Mouse (Mus musculus): ENCODE results near the gene Gm10318. TPM values are rescaled to one million over a fixed set of nuclear protein-coding genes. Genes with fewer than 3 reads are reported as not detected.

The Gm10318 gene
- total RNA-seq, 1 experiment = not detected

DNA sequence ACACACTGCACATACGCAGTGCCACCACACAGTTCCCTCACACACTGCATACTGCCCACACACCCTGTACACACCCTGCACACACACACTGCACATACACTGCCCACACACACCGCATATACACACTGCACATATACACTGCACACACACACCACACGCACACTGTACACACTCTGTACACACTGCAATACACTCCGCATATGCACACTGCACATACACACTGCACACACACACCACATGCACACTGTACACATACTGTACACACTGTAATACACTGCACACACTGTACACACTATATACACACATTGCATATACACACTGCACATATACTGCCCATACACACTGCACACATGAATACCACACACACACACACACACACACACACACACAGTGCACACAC lies 34.1 kb upstream of the Gm10318 start:
- Histone ChIP-seq H3K27ac (ENCODE audit: insufficient read depth, low read depth, low read length, poor library complexity, severe bottlenecking) (no peak overlapping the region), H3K9me3 (ENCODE audit: control insufficient read depth, insufficient read depth, low read depth, low read length) (no peaks in the 10 kb centered on the region), H3K4me1 (ENCODE audit: control insufficient read depth in 2 of 2, insufficient read depth in 2 of 2, low read length in 2 of 2, poor library complexity in 1 of 2) (no peaks in the 10 kb centered on the region), H3K4me3 (ENCODE audit: insufficient read depth in 1 of 2, low read depth in 1 of 2, low read length in 2 of 2, poor library complexity in 1 of 2, severe bottlenecking in 1 of 2) (no peak overlapping the region), H3K9ac (ENCODE audit: insufficient read depth, low read depth, low read length, poor library complexity, severe bottlenecking) (no peak overlapping the region), H3K36me3 (ENCODE audit: control insufficient read depth, insufficient read depth, low read length, poor library complexity, severe bottlenecking) (no peaks in the 10 kb centered on the region)
- no peak for DNase-seq (ENCODE audit: low read depth, low spot score)
- in situ Hi-C loops (cut with MboI; ENCODE audit: low sequenced_read_pairs in 2 of 2, unreplicated experiment in 2 of 2) = no loop called here
- TF ChIP-seq ZNF384 (IDR thresholded peaks at IDR 0.05; ENCODE audit: low read depth, low read length) = no peak
- TF ChIP-seq CHD2 (IDR thresholded peaks at IDR 0.05; ENCODE audit: low read depth, low read length) = no peak
- TF ChIP-seq HCFC1 (IDR thresholded peaks at IDR 0.05; ENCODE audit: borderline replicate concordance, insufficient read depth, low read length) = no peak
- no peak for TF ChIP-seq MAFK (IDR thresholded peaks at IDR 0.05; ENCODE audit: insufficient read depth, low read depth, low read length)
- no peak for TF ChIP-seq ZC3H11A (IDR thresholded peaks at IDR 0.05; ENCODE audit: borderline replicate concordance, low read depth, low read length)

DNA sequence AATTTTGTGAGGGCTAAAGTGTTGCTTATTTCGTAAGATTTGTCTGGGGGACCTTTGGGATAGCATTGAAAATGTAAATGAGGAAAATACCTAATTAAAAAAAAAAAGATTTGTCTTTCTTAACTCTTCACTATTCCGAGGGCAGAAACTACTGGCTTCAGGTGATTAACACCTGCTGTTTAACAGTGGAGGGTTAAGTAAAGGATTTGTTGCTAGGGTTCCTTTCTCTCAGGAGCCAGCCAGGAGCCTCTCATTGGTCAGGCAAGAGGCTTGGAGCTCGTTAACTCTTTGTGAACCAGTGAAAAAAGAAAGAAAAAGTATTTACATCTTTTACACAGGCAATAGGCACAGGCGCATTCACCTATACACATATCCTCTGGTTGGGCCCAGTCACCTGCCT lies 33.5 kb upstream of the Gm10318 start:
- no peak overlapping the region for H3K4me3 ChIP-seq (ENCODE audit: insufficient read depth in 1 of 2, low read depth in 1 of 2, low read length in 2 of 2, poor library complexity in 1 of 2, severe bottlenecking in 1 of 2)
- TF ChIP-seq HCFC1 (IDR thresholded peaks at IDR 0.05; ENCODE audit: borderline replicate concordance, insufficient read depth, low read length) = no peak
- no peak for TF ChIP-seq ZNF384 (IDR thresholded peaks at IDR 0.05; ENCODE audit: low read depth, low read length)
- no peak for TF ChIP-seq MAFK (IDR thresholded peaks at IDR 0.05; ENCODE audit: insufficient read depth, low read depth, low read length)
- TF ChIP-seq ZC3H11A (IDR thresholded peaks at IDR 0.05; ENCODE audit: borderline replicate concordance, low read depth, low read length) = no peak
- TF ChIP-seq CHD2 (IDR thresholded peaks at IDR 0.05; ENCODE audit: low read depth, low read length) = no peak
- in situ Hi-C loops (cut with MboI; ENCODE audit: low sequenced_read_pairs in 2 of 2, unreplicated experiment in 2 of 2) = no loop called here
- no peaks in the 10 kb centered on the region for H3K4me1 ChIP-seq (ENCODE audit: control insufficient read depth in 2 of 2, insufficient read depth in 2 of 2, low read length in 2 of 2, poor library complexity in 1 of 2)
- H3K9me3 ChIP-seq (ENCODE audit: control insufficient read depth, insufficient read depth, low read depth, low read length) = no peaks in the 10 kb centered on the region
- DNase-seq (ENCODE audit: low read depth, low spot score) = no peak
- H3K27ac ChIP-seq (ENCODE audit: insufficient read depth, low read depth, low read length, poor library complexity, severe bottlenecking) = no peak overlapping the region
- no peak overlapping the region for H3K9ac ChIP-seq (ENCODE audit: insufficient read depth, low read depth, low read length, poor library complexity, severe bottlenecking)
- no peaks in the 10 kb centered on the region for H3K36me3 ChIP-seq (ENCODE audit: control insufficient read depth, insufficient read depth, low read length, poor library complexity, severe bottlenecking)

DNA sequence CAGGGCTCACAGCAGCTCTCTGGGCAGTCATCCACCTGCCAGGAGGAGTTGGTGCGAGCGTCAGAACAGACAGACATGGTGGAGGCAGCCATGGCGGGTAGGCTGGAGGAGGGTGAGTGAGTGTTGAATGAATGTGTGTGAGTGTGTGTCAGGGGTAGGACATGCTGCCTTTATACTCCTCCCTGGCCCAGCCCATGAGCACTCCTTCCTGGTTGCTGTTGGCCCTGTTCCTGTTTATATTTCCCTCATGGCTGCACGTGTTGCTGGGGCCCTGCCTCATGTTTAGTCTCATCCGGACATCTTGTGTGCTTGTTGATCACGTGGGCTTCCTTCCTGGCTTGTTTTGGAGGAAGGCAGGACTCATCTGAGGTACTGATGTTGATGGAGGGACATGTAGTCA lies 25.7 kb upstream of the Gm10318 start, which contains the start of gene Krtap10-4:
Gene Krtap10-4 (minus strand): TSS at position 145 of the 400 bp plus-strand sequence.
- no peaks in the 10 kb centered on the region for H3K4me1 ChIP-seq (ENCODE audit: control insufficient read depth in 2 of 2, insufficient read depth in 2 of 2, low read length in 2 of 2, poor library complexity in 1 of 2)
- in situ Hi-C loops (cut with MboI; ENCODE audit: low sequenced_read_pairs in 2 of 2, unreplicated experiment in 2 of 2) = no loop called here

DNA sequence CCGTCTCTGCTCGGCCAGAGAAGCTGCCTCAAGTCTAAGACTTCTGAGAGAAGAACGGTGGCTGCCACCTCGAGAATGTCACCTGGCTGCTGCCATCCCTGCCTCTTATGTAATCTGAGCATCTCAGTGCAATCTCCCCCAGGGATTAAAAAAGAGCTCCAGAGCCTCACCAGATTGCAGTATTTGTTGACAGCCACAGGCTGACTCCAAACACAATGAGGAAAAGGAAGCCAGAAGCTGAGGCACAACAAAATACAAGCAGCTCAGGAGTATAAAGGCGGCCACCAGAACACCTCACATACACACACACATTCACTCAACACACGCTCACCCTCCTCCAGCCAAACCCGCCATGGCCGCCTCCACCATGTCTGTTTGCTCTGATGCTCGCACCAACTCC lies 17.0 kb upstream of the Gm10318 start, which contains the start of gene Krtap10-10:
Gene Krtap10-10 (plus strand): TSS at position 301 of the 400 bp plus-strand sequence.
- Histone ChIP-seq H3K9me3 (ENCODE audit: control insufficient read depth, insufficient read depth, low read depth, low read length) (no peaks in the 10 kb centered on the region), H3K4me1 (ENCODE audit: control insufficient read depth in 2 of 2, insufficient read depth in 2 of 2, low read length in 2 of 2, poor library complexity in 1 of 2) (no peaks in the 10 kb centered on the region), H3K9ac (ENCODE audit: insufficient read depth, low read depth, low read length, poor library complexity, severe bottlenecking) (0 out of 2 replicates have a peak within 1 kb of the TSS, but pooled peaks have one; percentile 21), H3K4me3 (ENCODE audit: insufficient read depth in 1 of 2, low read depth in 1 of 2, low read length in 2 of 2, poor library complexity in 1 of 2, severe bottlenecking in 1 of 2) (peak within 1 kb of the TSS in 1 of 2 experiments; percentile 25; a peak in 1 of 4 replicates), H3K36me3 (ENCODE audit: control insufficient read depth, insufficient read depth, low read length, poor library complexity, severe bottlenecking) (no peaks in the 10 kb centered on the region), H3K27ac (ENCODE audit: insufficient read depth, low read depth, low read length, poor library complexity, severe bottlenecking) (no peak within 1 kb of the TSS)
- no peak for TF ChIP-seq ZC3H11A (IDR thresholded peaks at IDR 0.05; ENCODE audit: borderline replicate concordance, low read depth, low read length)
- TF ChIP-seq ZNF384 (IDR thresholded peaks at IDR 0.05; ENCODE audit: low read depth, low read length) = no peak
- TF ChIP-seq HCFC1 (IDR thresholded peaks at IDR 0.05; ENCODE audit: borderline replicate concordance, insufficient read depth, low read length) = no peak
- TF ChIP-seq CHD2 (IDR thresholded peaks at IDR 0.05; ENCODE audit: low read depth, low read length) = no peak
- TF ChIP-seq MAFK (IDR thresholded peaks at IDR 0.05; ENCODE audit: insufficient read depth, low read depth, low read length) = no peak
- in situ Hi-C loops (cut with MboI; ENCODE audit: low sequenced_read_pairs in 2 of 2, unreplicated experiment in 2 of 2) = no loop called here
- no peak for DNase-seq (ENCODE audit: low read depth, low spot score)

More for the DNA sequence above, 25.7 kb upstream of the Gm10318 start, which contains the start of gene Krtap10-4:
- no peak within 1 kb of the TSS for H3K4me3 ChIP-seq (ENCODE audit: insufficient read depth in 1 of 2, low read depth in 1 of 2, low read length in 2 of 2, poor library complexity in 1 of 2, severe bottlenecking in 1 of 2)
- no peak within 1 kb of the TSS for H3K27ac ChIP-seq (ENCODE audit: insufficient read depth, low read depth, low read length, poor library complexity, severe bottlenecking)
- TF ChIP-seq ZC3H11A (IDR thresholded peaks at IDR 0.05; ENCODE audit: borderline replicate concordance, low read depth, low read length) (no peak), MAFK (IDR thresholded peaks at IDR 0.05; ENCODE audit: insufficient read depth, low read depth, low read length) (no peak), HCFC1 (IDR thresholded peaks at IDR 0.05; ENCODE audit: borderline replicate concordance, insufficient read depth, low read length) (no peak), ZNF384 (IDR thresholded peaks at IDR 0.05; ENCODE audit: low read depth, low read length) (no peak), CHD2 (IDR thresholded peaks at IDR 0.05; ENCODE audit: low read depth, low read length) (no peak)
- H3K9me3 ChIP-seq (ENCODE audit: control insufficient read depth, insufficient read depth, low read depth, low read length) = no peaks in the 10 kb centered on the region
- DNase-seq (ENCODE audit: low read depth, low spot score) = no peak
- H3K9ac ChIP-seq (ENCODE audit: insufficient read depth, low read depth, low read length, poor library complexity, severe bottlenecking) = no peak within 1 kb of the TSS
- no peaks in the 10 kb centered on the region for H3K36me3 ChIP-seq (ENCODE audit: control insufficient read depth, insufficient read depth, low read length, poor library complexity, severe bottlenecking)

Data from ES-E14 (cell line).